Mouse (Mus musculus) cerebral cortex, adult 2 months (tissue): ENCODE measurements around the gene Sdk1.

ENCODE experiments used
- WGBS: fragments of 180-500 bp; shearing (Covaris S2); methylation state at CpG from one replicate; pipeline ENCODE4 v1.1.7; 2018; 5-methylcytosine and 5-hydroxymethylcytosine counted together

Gene Sdk1

GRCm38 (mm10) chr5:142001973-142002372 lies 760.7 kb downstream of the Sdk1 start:
- 90% methylated on average over 3 of the region's 3 CpGs for WGBS

GRCm38 (mm10) chr5:142010189-142010588 lies 768.9 kb downstream of the Sdk1 start:
- 39% methylated on average over 3 of the region's 3 CpGs for WGBS

- WGBS = 88% methylated on average over 7 of the region's 7 CpGs
These were observed 775.7 kb downstream of the Sdk1 start for GRCm38 (mm10) chr5:142017001-142017400.

- WGBS = 75% methylated on average over 4 of the region's 4 CpGs
These were observed 781.7 kb downstream of the Sdk1 start for GRCm38 (mm10) chr5:142022877-142023580.

- 70% methylated on average over 12 of the region's 12 CpGs for WGBS
These were observed 783.2 kb downstream of the Sdk1 start for GRCm38 (mm10) chr5:142024448-142024847.

- WGBS = 36% methylated on average over 9 of the region's 9 CpGs
These were observed 795.2 kb downstream of the Sdk1 start for GRCm38 (mm10) chr5:142036536-142036935.

GRCm38 (mm10) chr5:142039236-142039635 lies 797.9 kb downstream of the Sdk1 start:
- 95% methylated on average over 6 of the region's 6 CpGs for WGBS

- 90% methylated on average over 4 of the region's 4 CpGs for WGBS
These were observed 798.7 kb downstream of the Sdk1 start for GRCm38 (mm10) chr5:142039891-142040530.

- 84% methylated on average over 8 of the region's 8 CpGs for WGBS
These were observed 800.0 kb downstream of the Sdk1 start for GRCm38 (mm10) chr5:142041226-142041802.

GRCm38 (mm10) chr5:142061781-142062180 lies 820.5 kb downstream of the Sdk1 start:
- 54% methylated on average over 4 of the region's 4 CpGs for WGBS

GRCm38 (mm10) chr5:142071322-142071721 lies 830.0 kb downstream of the Sdk1 start:
- WGBS = 96% methylated on average over 3 of the region's 3 CpGs

- WGBS = 87% methylated on average over 3 of the region's 3 CpGs
These were observed 832.6 kb downstream of the Sdk1 start for GRCm38 (mm10) chr5:142073901-142074300.

GRCm38 (mm10) chr5:142074561-142075500 lies 833.5 kb downstream of the Sdk1 start:
- WGBS = 31% methylated on average over 13 of the region's 13 CpGs

- 97% methylated on average over 3 of the region's 3 CpGs for whole genome bisulfite sequencing
These were observed 839.4 kb downstream of the Sdk1 start for GRCm38 (mm10) chr5:142080661-142081060.

GRCm38 (mm10) chr5:142081076-142081475 lies 839.8 kb downstream of the Sdk1 start:
- WGBS = 89% methylated on average over 3 of the region's 3 CpGs

- WGBS = 68% methylated on average over 11 of the region's 11 CpGs
These were observed 855.1 kb downstream of the Sdk1 start for GRCm38 (mm10) chr5:142096377-142096841.

GRCm38 (mm10) chr5:142100176-142100575 lies 858.9 kb downstream of the Sdk1 start:
- WGBS = 68% methylated on average over 7 of the region's 7 CpGs

- 82% methylated on average over 11 of the region's 11 CpGs for WGBS
These were observed 866.1 kb downstream of the Sdk1 start for GRCm38 (mm10) chr5:142107434-142107833.

GRCm38 (mm10) chr5:142111989-142112388 lies 870.7 kb downstream of the Sdk1 start:
- 96% methylated on average over 6 of the region's 6 CpGs for WGBS

- WGBS = 66% methylated on average over 18 of the region's 18 CpGs
These were observed 872.2 kb downstream of the Sdk1 start for GRCm38 (mm10) chr5:142113210-142114175.

GRCm38 (mm10) chr5:142127779-142128178 lies 886.5 kb downstream of the Sdk1 start:
- WGBS = 72% methylated on average over 4 of the region's 4 CpGs
